Mouse (Mus musculus): ENCODE measurements around the gene Gpr137. TPM values are rescaled to one million over a fixed set of nuclear protein-coding genes. Genes with fewer than 3 reads are reported as not detected.
A peak's percentile ranks its signal among the peaks of the same experiment; 100 is the strongest.

Gene Gpr137
- polyA plus RNA-seq, 1 experiment from 2014 or later, result 20.4 TPM

DNA sequence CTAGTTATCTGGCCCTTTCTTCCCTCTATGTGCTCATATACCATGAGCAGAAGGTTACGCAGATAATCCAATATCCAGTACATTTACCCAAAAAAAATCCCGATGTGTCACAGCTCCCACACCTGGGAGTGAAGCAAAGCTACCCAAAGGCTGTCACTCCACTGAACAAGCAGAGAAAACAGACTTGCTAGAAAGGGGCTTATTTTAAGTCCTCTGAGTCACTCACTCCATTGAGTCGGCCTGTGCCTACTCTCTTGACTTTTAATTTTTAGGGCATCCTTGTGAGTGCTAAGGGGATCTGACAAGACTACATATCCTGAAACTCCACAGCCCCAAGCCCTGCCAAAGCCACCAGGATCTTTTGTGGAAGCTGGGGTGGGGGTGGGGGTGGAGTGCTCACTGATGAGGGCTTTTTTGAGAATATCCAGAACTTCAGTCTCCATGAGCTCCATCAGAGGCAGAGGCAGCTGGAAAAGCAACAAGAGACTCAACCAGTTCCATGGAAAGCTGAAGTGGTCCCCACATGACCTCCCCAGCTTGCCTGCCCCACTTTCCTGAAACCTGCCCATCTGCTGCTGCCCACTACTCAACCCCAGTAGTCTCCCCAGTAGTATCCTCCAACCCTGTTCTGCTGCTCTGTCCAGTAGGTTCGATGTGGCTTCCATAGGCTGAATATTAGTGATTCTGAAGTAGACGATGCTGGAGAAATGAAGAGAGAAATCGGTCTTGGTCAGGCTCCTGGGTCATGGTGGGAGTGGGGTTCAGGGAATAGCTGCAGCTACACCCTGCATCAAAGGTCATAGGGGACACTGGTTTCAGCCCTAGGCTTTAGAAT, 19.2 kb downstream of the Gpr137 start:
- H3K4me3 ChIP-seq (replicated peaks), result 0 out of 2 replicates have a peak overlapping the region, but pooled peaks have one; percentile 87
- WGBS, result 63% methylated on average over 6 of the region's 6 CpGs
- no peak overlapping the region for H3K27ac ChIP-seq
- no peak overlapping the region for H3K9ac ChIP-seq
- ATAC-seq, result no peak
- peaks cover 45% of the 10 kb centered on the region for H3K27me3 ChIP-seq (replicated peaks)
- no peaks in the 10 kb centered on the region for H3K9me3 ChIP-seq
- H3K36me3 ChIP-seq, result no peaks in the 10 kb centered on the region
- peaks cover 35% of the 10 kb centered on the region for H3K4me1 ChIP-seq (replicated peaks)
- no peak overlapping the region for H3K4me2 ChIP-seq (replicated peaks)

- H3K9me3 ChIP-seq, result no peaks in the 10 kb centered on the region
- peak within 1 kb of the TSS; percentile 73 for H3K4me2 ChIP-seq (replicated peaks)
- under 1% methylated on average over 65 of the region's 66 CpGs for WGBS
These were observed 20.4 kb downstream of the Gpr137 start, which contains the start of gene Esrra for GRCm38 (mm10) chr19:6921647-6922567. Esrra (minus strand) TSS chr19:6921813.

GRCm38 (mm10) chr19:6920741-6921636, 21.3 kb downstream of the Gpr137 start:
- peaks cover 29% of the 10 kb centered on the region for H3K4me1 ChIP-seq (replicated peaks)
- H3K27ac ChIP-seq, result peak overlapping the region; percentile 95
- H3K27me3 ChIP-seq (replicated peaks), result peaks cover 24% of the 10 kb centered on the region
- H3K4me2 ChIP-seq (replicated peaks), result peak overlapping the region; percentile 73
- WGBS, result 2% methylated on average over 48 of the region's 48 CpGs
- H3K36me3 ChIP-seq, result no peaks in the 10 kb centered on the region
- peak overlapping the region; percentile 87 for H3K4me3 ChIP-seq (replicated peaks)
- peak overlapping the region; percentile 90 for H3K9ac ChIP-seq
- peak; percentile 3; the same call in 1 of the 2 replicates for ATAC-seq
- H3K9me3 ChIP-seq, result no peaks in the 10 kb centered on the region

More at GRCm38 (mm10) chr19:6921647-6922567, 20.4 kb downstream of the Gpr137 start, which contains the start of gene Esrra:
- Histone ChIP-seq H3K4me1 (replicated peaks) (peaks cover 35% of the 10 kb centered on the region), H3K4me3 (replicated peaks) (peak within 1 kb of the TSS; percentile 87), H3K27me3 (replicated peaks) (peaks cover 33% of the 10 kb centered on the region), H3K36me3 (no peaks in the 10 kb centered on the region), H3K9ac (peak within 1 kb of the TSS; percentile 90), H3K27ac (peak within 1 kb of the TSS; percentile 95)
- peak; percentile 92 for ATAC-seq

- Histone ChIP-seq H3K9ac (peak overlapping the region; percentile 90), H3K27ac (peak overlapping the region; percentile 95), H3K4me3 (replicated peaks) (peak overlapping the region; percentile 87), H3K36me3 (no peaks in the 10 kb centered on the region), H3K27me3 (replicated peaks) (peaks cover 15% of the 10 kb centered on the region), H3K4me2 (replicated peaks) (peak overlapping the region; percentile 73), H3K9me3 (no peaks in the 10 kb centered on the region), H3K4me1 (replicated peaks) (peaks cover 21% of the 10 kb centered on the region)
- WGBS, result 37% methylated on average over 8 of the region's 8 CpGs
- peak; percentile 50 for ATAC-seq
These were observed 22.2 kb downstream of the Gpr137 start for GRCm38 (mm10) chr19:6919876-6920740.

GRCm38 (mm10) chr19:6919431-6919830, 22.8 kb downstream of the Gpr137 start:
- Histone ChIP-seq H3K9ac (no peak overlapping the region), H3K9me3 (no peaks in the 10 kb centered on the region), H3K4me1 (replicated peaks) (peaks cover 19% of the 10 kb centered on the region), H3K36me3 (no peaks in the 10 kb centered on the region), H3K4me3 (replicated peaks) (no peak overlapping the region), H3K4me2 (replicated peaks) (peak overlapping the region; percentile 73), H3K27ac (peak overlapping the region; percentile 95), H3K27me3 (replicated peaks) (peaks cover 9% of the 10 kb centered on the region; the same call in 1 of the 2 replicates)
- ATAC-seq, result no peak

DNA sequence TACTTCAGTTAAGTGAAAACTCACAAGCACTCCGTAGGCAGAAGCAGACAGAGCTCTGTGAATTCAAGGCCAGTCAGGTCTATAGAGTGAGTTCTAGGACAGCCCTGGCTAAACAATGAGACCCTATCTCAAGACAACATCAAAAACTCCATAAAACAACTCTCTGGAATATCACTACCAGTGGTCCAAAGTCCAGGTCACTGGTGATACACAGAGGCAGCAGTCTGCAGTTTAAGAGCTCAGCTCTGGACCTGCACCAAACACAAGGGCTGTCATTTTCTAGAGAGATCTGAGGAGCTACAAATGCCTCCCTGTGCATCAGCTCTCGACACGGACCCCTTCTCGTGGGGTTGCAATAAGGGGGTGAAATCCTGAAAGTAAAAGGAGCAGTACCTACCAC, 24.0 kb downstream of the Gpr137 start:
- Histone ChIP-seq H3K27me3 (replicated peaks) (peaks cover 6% of the 10 kb centered on the region; the same call in 1 of the 2 replicates), H3K9me3 (no peaks in the 10 kb centered on the region), H3K4me3 (replicated peaks) (no peak overlapping the region), H3K4me1 (replicated peaks) (peaks cover 19% of the 10 kb centered on the region), H3K9ac (no peak overlapping the region), H3K36me3 (peaks cover 7% of the 10 kb centered on the region; the same call in 1 of the 2 replicates), H3K4me2 (replicated peaks) (no peak overlapping the region; the same call in 1 of the 2 replicates), H3K27ac (peak overlapping the region; percentile 33; the same call in 1 of the 2 replicates)
- ATAC-seq, result no peak
- 78% methylated on average over 4 of the region's 4 CpGs for WGBS

DNA sequence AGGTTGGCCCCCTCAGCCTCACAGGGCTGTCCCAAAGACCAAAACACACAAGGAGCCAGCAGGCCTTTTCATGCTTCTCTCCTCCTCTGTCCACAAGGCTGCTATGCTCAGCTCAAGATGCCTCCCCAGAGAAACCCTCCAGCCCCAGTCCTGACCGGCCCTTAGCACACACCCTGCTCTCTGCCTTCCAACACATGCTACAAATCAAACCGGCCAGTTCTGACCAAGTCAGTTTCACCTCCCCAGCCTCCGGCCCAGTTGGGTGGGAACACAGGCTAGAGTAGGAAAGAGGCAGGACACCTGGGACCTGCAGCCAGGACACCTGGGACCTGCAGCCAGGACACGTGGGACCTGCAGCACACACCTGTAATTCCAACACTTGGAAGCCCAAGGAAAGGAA, 25.8 kb downstream of the Gpr137 start:
- no peak overlapping the region for H3K9ac ChIP-seq
- H3K4me2 ChIP-seq (replicated peaks), result no peak overlapping the region
- H3K4me1 ChIP-seq (replicated peaks), result peaks cover 16% of the 10 kb centered on the region
- ATAC-seq, result no peak
- no peak overlapping the region for H3K4me3 ChIP-seq (replicated peaks)
- no peak overlapping the region for H3K27ac ChIP-seq
- no peaks in the 10 kb centered on the region for H3K9me3 ChIP-seq
- no peaks in the 10 kb centered on the region for H3K27me3 ChIP-seq (replicated peaks)
- H3K36me3 ChIP-seq, result peaks cover 22% of the 10 kb centered on the region
- 73% methylated on average over 4 of the region's 4 CpGs for WGBS

DNA sequence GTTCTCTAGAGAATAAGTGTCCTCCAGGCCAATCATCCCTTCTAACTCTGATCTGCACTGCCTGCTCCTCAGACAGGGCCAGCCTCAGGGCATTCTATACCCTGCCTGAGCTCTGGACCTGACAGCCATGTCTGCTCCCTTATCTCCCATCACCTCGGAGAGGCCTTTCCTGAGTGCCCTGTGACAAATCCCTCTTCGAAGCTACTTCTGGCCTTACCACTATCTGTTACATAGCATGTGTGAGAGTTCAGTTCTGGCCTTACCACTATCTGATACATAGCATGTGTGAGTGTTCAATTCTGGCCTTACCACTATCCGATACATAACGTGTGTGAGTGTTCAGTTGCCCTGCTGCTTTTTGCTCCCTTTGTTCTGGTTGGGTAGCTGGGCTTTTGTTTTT, 27.0 kb downstream of the Gpr137 start:
- Histone ChIP-seq H3K4me2 (replicated peaks) (no peak overlapping the region), H3K36me3 (peaks cover 27% of the 10 kb centered on the region), H3K27ac (no peak overlapping the region), H3K4me3 (replicated peaks) (no peak overlapping the region), H3K27me3 (replicated peaks) (no peaks in the 10 kb centered on the region), H3K4me1 (replicated peaks) (peaks cover 16% of the 10 kb centered on the region), H3K9me3 (no peaks in the 10 kb centered on the region), H3K9ac (no peak overlapping the region)
- no peak for ATAC-seq
- WGBS, result 83% methylated on average over 4 of the region's 4 CpGs

- H3K27ac ChIP-seq, result no peak overlapping the region
These were observed 27.7 kb downstream of the Gpr137 start for GRCm38 (mm10) chr19:6914540-6914939.

DNA sequence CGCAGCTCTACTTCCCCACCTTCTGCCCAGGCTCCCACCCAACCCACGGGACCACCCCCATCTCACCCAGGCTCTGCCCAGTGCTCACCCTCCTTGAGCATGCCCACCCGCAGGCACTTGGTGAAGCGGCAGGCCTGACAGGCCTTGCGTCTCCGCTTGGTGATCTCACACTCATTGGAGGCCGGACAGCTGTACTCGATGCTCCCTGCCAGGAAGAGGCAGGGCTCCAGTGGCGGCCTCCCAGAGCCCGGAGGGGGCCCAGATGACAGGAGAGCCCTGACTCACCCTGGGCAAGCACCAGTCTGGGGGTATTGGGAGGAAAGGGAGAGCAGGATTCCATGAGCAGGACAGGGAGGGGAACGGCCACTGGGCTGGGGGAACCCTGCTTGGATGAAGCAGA, 28.3 kb downstream of the Gpr137 start:
- Histone ChIP-seq H3K4me1 (replicated peaks) (peaks cover 7% of the 10 kb centered on the region), H3K36me3 (peaks cover 27% of the 10 kb centered on the region), H3K27ac (no peak overlapping the region), H3K4me3 (replicated peaks) (no peak overlapping the region), H3K4me2 (replicated peaks) (no peak overlapping the region), H3K27me3 (replicated peaks) (no peaks in the 10 kb centered on the region), H3K9ac (no peak overlapping the region), H3K9me3 (no peaks in the 10 kb centered on the region)
- 81% methylated on average over 11 of the region's 11 CpGs for WGBS
- no peak for ATAC-seq

More at GRCm38 (mm10) chr19:6914540-6914939, 27.7 kb downstream of the Gpr137 start:
- no peak for ATAC-seq
- no peak overlapping the region for H3K4me2 ChIP-seq (replicated peaks)
- H3K27me3 ChIP-seq (replicated peaks), result no peaks in the 10 kb centered on the region
- H3K9ac ChIP-seq, result no peak overlapping the region
- peaks cover 27% of the 10 kb centered on the region for H3K36me3 ChIP-seq
- H3K9me3 ChIP-seq, result no peaks in the 10 kb centered on the region
- H3K4me3 ChIP-seq (replicated peaks), result no peak overlapping the region
- peaks cover 9% of the 10 kb centered on the region for H3K4me1 ChIP-seq (replicated peaks)
- 90% methylated on average over 9 of the region's 9 CpGs for WGBS

DNA sequence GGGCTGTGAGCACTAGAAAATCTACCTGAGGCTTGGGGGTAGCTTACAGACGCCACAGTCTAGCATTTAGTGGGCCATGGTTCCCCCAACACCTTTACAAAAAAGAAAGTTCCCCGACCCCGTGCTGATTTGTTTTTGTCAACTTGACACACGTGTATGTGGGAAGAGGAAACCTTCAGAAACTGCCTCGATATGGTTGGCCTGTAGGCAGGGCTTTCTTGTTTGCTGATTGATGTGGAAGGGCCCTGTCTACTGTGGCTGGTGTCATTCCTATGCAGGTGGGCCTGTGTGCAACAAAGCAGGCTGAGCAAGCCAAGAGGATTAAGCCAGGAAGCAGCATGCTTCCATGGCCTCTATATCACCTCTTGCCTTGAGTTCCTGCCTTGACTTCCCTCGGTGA, 29.2 kb downstream of the Gpr137 start:
- no peak overlapping the region for H3K27ac ChIP-seq
- H3K4me2 ChIP-seq (replicated peaks), result no peak overlapping the region
- no peak overlapping the region for H3K9ac ChIP-seq
- H3K4me3 ChIP-seq (replicated peaks), result no peak overlapping the region
- H3K4me1 ChIP-seq (replicated peaks), result peaks cover 13% of the 10 kb centered on the region
- no peaks in the 10 kb centered on the region for H3K27me3 ChIP-seq (replicated peaks)
- peaks cover 27% of the 10 kb centered on the region for H3K36me3 ChIP-seq
- H3K9me3 ChIP-seq, result no peaks in the 10 kb centered on the region
- 86% methylated on average over 6 of the region's 6 CpGs for WGBS
- no peak for ATAC-seq
